Mouse (Mus musculus) Patski (cell line): ENCODE measurements around the gene Cstf1. TPM values are rescaled to one million over a fixed set of nuclear protein-coding genes. Genes with fewer than 3 reads are reported as not detected.
A peak's percentile ranks its signal among the peaks of the same experiment; 100 is the strongest.

Experiments
- ATAC-seq: fragments of 100-300 bp; one replicate; pipeline ENCODE4 v1.8.0; 2021
- CTCF ChIA-PET: fragments of 350-600 bp; sonication (Branson Sonifier 250); formaldehyde crosslinking; loops from one replicate; lab custom pipeline; 2022; ENCODE audit warnings: inconsistent platforms; lab: Charles Lee
- POLR2A ChIA-PET: fragments of 350-600 bp; sonication (Branson Sonifier 250); formaldehyde crosslinking; loops from one replicate; lab custom pipeline; 2022; ENCODE audit warnings: antibody characterized with exemption, inconsistent platforms; lab: Charles Lee
- DNase-seq: peaks from one replicate; pipeline ENCODE4 v3.0.0-alpha.2; 2011; ENCODE audit warnings: low read depth, low spot score
- H3K27me3 ChIP-seq: fragments of 371-371 bp; one replicate; pipeline ENCODE4 v1.5.1; 2021
- CTCF ChIP-seq: fragments of 100-300 bp; IDR thresholded peaks from one replicate; pipeline ENCODE4 v1.5.1; 2021
- in situ Hi-C: fragments of 300-500 bp; cut with MboI; formaldehyde crosslinking; loops from 3 replicates; pipeline ENCODE4 v1.11.1; 2018; ENCODE audit warnings: low pct_unique_long_range_greater_than_20kb, mixed read lengths
- polyA plus RNA-seq: library from polyadenylated mRNA; unstranded; gene quantifications from one replicate; pipeline ENCODE4 v1.2.3, GENCODE M21; 2021

Cstf1 gene
- polyA plus RNA-seq = 34.6 TPM

DNA sequence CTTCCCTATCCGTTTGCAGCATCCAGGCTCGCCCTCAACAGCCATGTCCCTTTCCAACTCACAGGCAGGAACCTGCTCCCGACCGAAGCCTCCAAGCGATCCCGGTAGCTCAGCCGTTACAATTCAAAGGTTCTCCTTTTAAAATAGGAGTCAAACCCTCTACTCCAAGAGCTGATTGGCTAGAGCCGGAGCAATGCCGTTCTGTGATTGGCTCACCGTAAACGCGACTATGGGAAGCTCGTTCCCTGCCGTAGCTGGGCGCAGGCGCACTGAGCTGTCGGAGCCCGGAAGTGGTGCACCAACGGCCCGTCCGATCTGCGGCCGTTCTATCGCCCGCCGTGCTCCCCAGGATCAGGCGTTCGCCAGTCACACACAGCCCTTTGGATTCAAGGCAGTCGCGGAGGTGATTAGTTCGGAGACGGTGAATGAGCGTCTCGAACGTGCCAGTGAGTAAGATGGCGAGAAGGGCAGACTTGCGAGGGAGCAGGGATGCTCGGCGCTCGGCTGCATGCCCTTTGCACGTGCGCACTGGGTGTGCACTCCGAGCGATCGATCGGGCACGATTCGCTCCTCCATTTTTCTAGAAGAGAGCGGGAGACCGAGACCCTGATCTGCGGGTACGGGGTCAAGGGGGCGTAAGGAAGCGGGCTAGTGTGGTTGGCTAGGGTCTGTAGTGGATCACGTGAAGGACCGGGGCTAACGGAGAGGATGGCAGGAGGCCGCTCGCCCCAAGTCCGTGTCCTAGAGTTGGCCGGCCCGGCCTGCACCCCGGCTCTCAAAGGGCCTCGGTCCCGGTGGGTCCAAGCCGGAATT lies at the start of gene Cstf1, which contains the start of gene Aurka:
Gene Cstf1, plus strand, starts transcription at position 271 of the 813 bp plus-strand sequence.
Gene Aurka, minus strand, starts transcription at position 125 of the 813 bp plus-strand sequence.
- POLR2A ChIA-PET = interaction anchor here (0.6 to 1.4 kb wide), 2 partner anchors 12 to 55 kb away, joined by 3 to 5 read pairs; no protein-coding TSS in a partner anchor

DNA sequence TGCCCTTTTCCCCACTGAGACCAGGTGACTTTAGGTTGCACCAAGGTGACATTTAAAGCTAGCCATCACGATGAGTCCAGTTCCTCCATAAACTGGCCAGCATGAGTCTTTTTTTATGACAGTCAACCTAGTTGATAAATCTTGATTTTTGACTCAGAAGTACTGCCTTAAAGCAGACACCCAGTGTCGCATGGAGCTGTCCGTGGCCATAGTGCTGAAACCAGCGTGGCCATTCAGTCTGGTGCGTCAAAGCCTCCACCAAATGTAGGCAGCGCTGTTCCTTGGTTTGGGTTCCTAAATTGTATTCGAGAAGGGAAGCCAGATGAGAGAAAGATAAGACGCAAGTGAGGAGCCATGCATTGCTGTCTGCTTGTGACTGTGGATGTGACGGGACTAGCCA lies 49.6 kb upstream of the Cstf1 start:
- TF ChIP-seq CTCF = no peak
- H3K27me3 ChIP-seq = no peaks in the 10 kb centered on the region
- ATAC-seq = no peak
- in situ Hi-C loops = loop anchor here (5.0 kb wide), 1 partner anchor 74 kb away; the partner anchor contains the start of gene Mc3r
- no peak for DNase-seq
- ChIA-PET POLR2A (no interaction called here), CTCF (no interaction called here)

More for the DNA sequence above, at the start of gene Cstf1, which contains the start of gene Aurka:
- peak; percentile 96 for ATAC-seq
- peak; percentile 86 for DNase-seq
- TF ChIP-seq CTCF = no peak
- CTCF ChIA-PET = no interaction called here
- no peaks in the 10 kb centered on the region for H3K27me3 ChIP-seq
- in situ Hi-C loops = loop anchor here (10.0 kb wide), 1 partner anchor 274 kb away; no protein-coding TSS in a partner anchor

DNA sequence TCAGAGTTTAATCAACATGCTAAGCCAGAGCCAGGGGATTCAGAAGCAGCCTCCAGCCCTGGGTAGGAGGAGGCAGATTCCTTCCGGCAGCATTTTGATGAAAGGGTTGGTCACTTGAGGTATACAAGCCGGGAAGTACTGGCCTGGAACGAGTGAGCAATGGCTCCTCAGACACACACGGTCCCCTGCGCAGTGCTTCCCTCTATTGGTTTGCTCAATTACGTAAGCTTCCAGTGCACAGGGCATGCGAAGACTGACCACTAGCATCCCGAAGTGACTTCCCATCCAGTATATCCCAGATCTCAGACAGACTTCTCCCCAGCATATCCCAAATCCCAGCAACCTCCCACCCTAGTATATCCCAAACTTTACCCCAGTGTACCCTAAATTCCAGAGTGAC lies 42.2 kb upstream of the Cstf1 start:
- ATAC-seq = no peak
- H3K27me3 ChIP-seq = no peaks in the 10 kb centered on the region
- ChIA-PET POLR2A (no interaction called here), CTCF (interaction anchor here (1.4 to 2.0 kb wide), 2 partner anchors 76 to 107 kb away, joined by 3 to 6 read pairs; no protein-coding TSS in a partner anchor)
- in situ Hi-C loops = no loop called here
- DNase-seq = no peak
- TF ChIP-seq CTCF = no peak

DNA sequence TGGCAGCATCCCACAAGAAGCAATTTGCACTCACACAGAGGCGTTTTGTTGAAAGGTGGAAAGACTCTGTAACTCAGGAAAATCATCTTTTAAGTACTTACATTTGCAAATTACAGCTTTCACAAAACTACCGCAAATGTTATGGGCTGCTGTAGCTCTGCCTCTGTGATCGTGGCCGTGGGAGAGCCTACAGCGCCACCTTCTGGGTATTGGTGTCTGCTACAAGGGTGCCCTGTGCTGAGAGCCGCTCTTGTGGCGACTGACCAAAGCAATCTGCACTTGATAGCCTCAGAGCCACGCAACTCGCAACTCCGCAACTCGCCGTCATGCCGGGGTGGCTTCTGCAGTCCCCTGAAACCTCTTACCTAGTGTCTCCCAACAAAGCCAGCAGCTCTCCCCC lies 41.3 kb upstream of the Cstf1 start:
- no peak for DNase-seq
- POLR2A ChIA-PET = no interaction called here
- TF ChIP-seq CTCF = peak; percentile 73
- ATAC-seq = peak; percentile 53
- CTCF ChIA-PET = interaction anchor here (1.1 to 2.0 kb wide), 2 partner anchors 77 to 100 kb away, joined by 3 to 6 read pairs; no protein-coding TSS in a partner anchor
- H3K27me3 ChIP-seq = no peaks in the 10 kb centered on the region
- in situ Hi-C loops = no loop called here

DNA sequence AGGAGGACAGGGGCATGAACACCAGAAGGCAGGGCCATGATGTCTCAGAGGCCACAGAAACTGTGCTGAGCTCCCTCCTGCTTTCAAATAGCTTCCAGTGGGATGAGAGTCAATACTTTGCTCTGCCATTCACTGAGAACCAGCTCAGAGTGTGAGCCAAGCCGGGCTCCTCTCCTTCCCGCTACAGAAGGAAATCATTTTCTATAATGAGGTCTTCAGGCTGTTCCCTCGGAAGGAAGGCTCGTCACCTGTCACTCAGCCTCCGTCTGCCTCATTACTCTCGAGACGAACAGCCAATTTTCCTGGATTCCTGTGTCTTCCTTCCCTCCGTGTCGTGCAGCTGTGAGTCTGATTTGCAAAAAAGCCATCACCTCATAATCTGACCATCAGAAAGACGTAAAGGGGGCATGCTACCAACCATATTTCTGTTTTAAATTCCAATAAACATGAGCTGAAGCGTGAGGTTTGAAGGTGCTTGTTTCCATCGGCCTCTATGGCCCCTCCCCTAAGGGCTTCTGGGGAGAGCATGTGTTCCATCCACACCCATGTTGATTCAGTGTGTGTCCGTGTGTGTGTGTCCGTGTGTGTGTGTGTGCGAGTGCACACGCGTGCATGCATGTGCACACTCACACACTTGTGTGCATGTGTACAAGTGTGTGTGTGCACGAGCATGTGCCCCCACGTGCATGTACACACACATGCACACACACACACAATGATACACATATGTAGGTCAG lies 32.1 kb upstream of the Cstf1 start:
- in situ Hi-C loops = no loop called here
- ATAC-seq = no peak
- ChIA-PET POLR2A (no interaction called here), CTCF (no interaction called here)
- H3K27me3 ChIP-seq = no peaks in the 10 kb centered on the region
- no peak for DNase-seq
- TF ChIP-seq CTCF = no peak

- no peaks in the 10 kb centered on the region for H3K27me3 ChIP-seq
- DNase-seq = no peak
- ATAC-seq = no peak
- in situ Hi-C loops = no loop called here
- CTCF ChIA-PET = no interaction called here
- POLR2A ChIA-PET = no interaction called here
- no peak for TF ChIP-seq CTCF
These were observed 29.5 kb upstream of the Cstf1 start for GRCm38 (mm10) chr2:172340936-172341335.

DNA sequence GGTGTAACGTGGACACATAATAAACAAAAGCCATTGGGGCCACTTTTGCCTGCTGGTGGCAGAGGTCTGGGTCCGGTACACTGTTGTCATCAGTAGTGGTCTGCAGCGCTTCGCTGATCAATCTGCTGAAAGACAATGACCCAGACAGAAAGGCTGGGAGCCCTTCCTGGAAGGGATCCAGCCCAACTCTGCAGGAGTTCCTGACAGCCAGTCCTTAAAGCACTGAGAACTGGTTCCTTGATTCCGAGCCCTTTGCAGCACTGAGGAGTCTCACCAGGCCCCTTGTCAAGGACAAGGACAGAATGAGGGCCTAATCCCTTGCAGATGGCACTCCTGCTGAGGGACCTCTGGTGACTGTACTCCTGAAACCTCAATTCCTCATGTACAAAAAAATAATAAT lies 28.9 kb upstream of the Cstf1 start:
- no peak for ATAC-seq
- CTCF ChIA-PET = no interaction called here
- in situ Hi-C loops = no loop called here
- POLR2A ChIA-PET = no interaction called here
- H3K27me3 ChIP-seq = no peaks in the 10 kb centered on the region
- no peak for TF ChIP-seq CTCF
- no peak for DNase-seq

DNA sequence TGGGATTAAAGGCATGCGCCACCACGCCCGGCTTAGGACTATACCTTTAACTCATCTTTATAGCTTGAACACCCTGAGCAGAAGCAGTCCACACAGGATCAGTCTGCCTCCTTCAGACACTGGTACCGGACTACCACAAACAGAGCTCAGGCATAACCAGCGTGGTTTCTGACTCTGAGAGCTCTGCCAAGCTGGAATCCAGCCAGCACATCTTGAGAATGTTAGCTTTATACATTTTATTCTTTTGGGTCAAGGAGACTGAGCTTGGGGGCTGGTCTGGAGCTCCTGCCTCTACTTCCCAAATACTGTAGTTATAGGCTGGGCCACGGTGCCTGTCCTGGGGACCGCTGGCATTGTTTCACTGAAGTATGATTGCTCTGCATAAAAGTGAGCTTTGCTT lies 26.7 kb upstream of the Cstf1 start:
- no peak for TF ChIP-seq CTCF
- in situ Hi-C loops = no loop called here
- CTCF ChIA-PET = no interaction called here
- H3K27me3 ChIP-seq = no peaks in the 10 kb centered on the region
- POLR2A ChIA-PET = no interaction called here
- no peak for DNase-seq
- ATAC-seq = no peak

GRCm38 (mm10) chr2:172344669-172345068 lies 25.8 kb upstream of the Cstf1 start:
- POLR2A ChIA-PET = no interaction called here

GRCm38 (mm10) chr2:172345258-172345738 lies 25.2 kb upstream of the Cstf1 start, which contains the start of gene Fam210b:
Fam210b (plus strand) TSS chr2:172345565.
- ChIA-PET POLR2A (no interaction called here), CTCF (no interaction called here)
- DNase-seq (peak; percentile 87), ATAC-seq (peak; percentile 96)
- H3K27me3 ChIP-seq = no peaks in the 10 kb centered on the region
- TF ChIP-seq CTCF = no peak
- in situ Hi-C loops = no loop called here

More at GRCm38 (mm10) chr2:172344669-172345068, 25.8 kb upstream of the Cstf1 start:
- ATAC-seq (no peak), DNase-seq (no peak)
- no peaks in the 10 kb centered on the region for H3K27me3 ChIP-seq
- no peak for TF ChIP-seq CTCF
- CTCF ChIA-PET = no interaction called here
- in situ Hi-C loops = no loop called here
